Mouse (Mus musculus): ENCODE measurements at regions not wholly inside any gene's neighbourhood (a gene's known extent, or its start where the extent isn't known, plus 50 kb on each side); places are given as distances from the start of the nearest gene placed in this dataset.

DNA sequence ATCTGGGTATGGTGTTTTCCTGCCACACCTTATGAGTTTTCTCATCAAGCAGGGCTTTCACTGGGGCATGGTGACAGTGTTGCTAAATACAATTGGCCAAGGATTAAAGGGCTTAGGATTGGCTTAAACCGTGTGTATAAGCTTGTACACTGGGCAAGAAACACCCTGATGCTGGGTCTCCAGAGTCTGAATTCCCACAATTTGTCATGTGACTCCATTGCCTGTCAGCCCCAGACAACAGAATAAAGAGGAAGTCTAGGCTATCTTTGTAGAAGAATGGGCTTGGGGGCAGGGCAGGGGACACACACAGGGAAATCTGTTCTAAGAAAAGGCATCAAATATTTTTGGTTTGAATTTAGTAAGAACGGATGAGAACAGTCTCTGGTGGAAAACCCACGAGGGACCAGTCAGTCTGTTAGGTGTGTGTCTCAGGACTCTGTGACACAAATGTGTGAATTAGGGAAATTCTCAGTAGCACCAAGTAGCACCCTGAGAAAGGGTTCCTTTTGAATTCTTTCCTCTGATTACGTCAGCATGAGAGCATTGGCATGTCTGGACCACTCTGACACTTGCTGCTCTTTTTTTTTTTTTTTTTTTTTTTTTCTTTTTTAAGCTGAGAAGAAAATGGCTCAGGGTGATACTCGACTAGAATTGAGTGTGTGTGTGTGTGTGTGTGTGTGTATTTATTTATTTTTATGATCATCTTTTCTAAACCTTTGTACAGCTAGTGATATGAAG is 235.5 kb upstream of the Tbl1xr1 start:
- no peak for TF ChIP-seq POLR2A (IDR thresholded peaks at IDR 0.05; ENCODE audit: low read depth, low read length)
- TF ChIP-seq CTCF (conservative IDR thresholded peaks at IDR 0.05; ENCODE audit: insufficient read depth, insufficient read length, low read depth, low read length), result no peak

All from kidney, adult 2 months (tissue).